Mouse (Mus musculus): ENCODE data around the gene Pnmt. TPM values are rescaled to one million over a fixed set of nuclear protein-coding genes. Genes with fewer than 3 reads are reported as not detected.
"Not testable (repeated sequence)": the region's sequence is repeated elsewhere in the genome, so short reads cannot be mapped to it uniquely, and the experiment has no call there.

The Pnmt gene
- total and polyA plus RNA-seq, 3 experiments, result not detected

GRCm38 (mm10) chr11:98373244-98373643 is 13.0 kb upstream of the Pnmt start:
- H3K4me3 ChIP-seq (ENCODE audit: low read depth, low read length), result no peak overlapping the region
- TF ChIP-seq GATA1 (IDR thresholded peaks at IDR 0.05; ENCODE audit: borderline replicate concordance, low read length) (no peak), TAL1 (conservative IDR thresholded peaks at IDR 0.05; ENCODE audit: low read depth, low read length) (no peak), CTCF (IDR thresholded peaks at IDR 0.05; ENCODE audit: low read depth, low read length) (no peak), POLR2AphosphoS5 (IDR thresholded peaks at IDR 0.05; ENCODE audit: insufficient replicate concordance, low read depth, low read length) (no peak), GATA2 (IDR thresholded peaks at IDR 0.05; ENCODE audit: borderline replicate concordance, low read depth, low read length) (no peak)
- no peak for DNase-seq (ENCODE audit: low spot score)
- ATAC-seq (ENCODE audit: extremely low read depth, insufficient number of reproducible peaks, low FRiP score, poor library complexity, severe bottlenecking), result no peak
- peaks cover 8% of the 10 kb centered on the region; the same call in 1 of the 2 replicates for H3K4me1 ChIP-seq (ENCODE audit: insufficient read depth, low read depth, low read length)
- H3K36me3 ChIP-seq (replicated peaks), result peaks cover 92% of the 10 kb centered on the region
- H3K27me3 ChIP-seq (ENCODE audit: insufficient read depth, low read length), result no peaks in the 10 kb centered on the region
- no peaks in the 10 kb centered on the region for H3K9me3 ChIP-seq (replicated peaks)

- H3K4me1 ChIP-seq (ENCODE audit: insufficient read depth, low read depth, low read length), result peaks cover 8% of the 10 kb centered on the region; the same call in 1 of the 2 replicates
- no peaks in the 10 kb centered on the region for H3K27me3 ChIP-seq (ENCODE audit: insufficient read depth, low read length)
- no peak for DNase-seq (ENCODE audit: low spot score)
- no peak for TF ChIP-seq POLR2AphosphoS5 (IDR thresholded peaks at IDR 0.05; ENCODE audit: insufficient replicate concordance, low read depth, low read length)
- no peaks in the 10 kb centered on the region for H3K9me3 ChIP-seq (replicated peaks)
- peaks cover 95% of the 10 kb centered on the region for H3K36me3 ChIP-seq (replicated peaks)
- H3K4me3 ChIP-seq (ENCODE audit: low read depth, low read length), result no peak overlapping the region
- no peak for ATAC-seq (ENCODE audit: extremely low read depth, insufficient number of reproducible peaks, low FRiP score, poor library complexity, severe bottlenecking)
Measured at GRCm38 (mm10) chr11:98374266-98374665, 12.0 kb upstream of the Pnmt start.

GRCm38 (mm10) chr11:98376756-98377155 is 9.5 kb upstream of the Pnmt start:
- ATAC-seq (ENCODE audit: extremely low read depth, insufficient number of reproducible peaks, low FRiP score, poor library complexity, severe bottlenecking), result no peak
- H3K36me3 ChIP-seq (replicated peaks), result peaks cover 95% of the 10 kb centered on the region

GRCm38 (mm10) chr11:98377787-98378186 is 8.5 kb upstream of the Pnmt start:
- ATAC-seq (ENCODE audit: extremely low read depth, insufficient number of reproducible peaks, low FRiP score, poor library complexity, severe bottlenecking) (no peak), DNase-seq (ENCODE audit: low spot score) (no peak)
- Histone ChIP-seq H3K4me3 (ENCODE audit: low read depth, low read length) (no peak overlapping the region), H3K36me3 (replicated peaks) (peaks cover 87% of the 10 kb centered on the region), H3K4me1 (ENCODE audit: insufficient read depth, low read depth, low read length) (no peaks in the 10 kb centered on the region), H3K9me3 (replicated peaks) (no peaks in the 10 kb centered on the region), H3K27me3 (ENCODE audit: insufficient read depth, low read length) (no peaks in the 10 kb centered on the region)
- no peak for TF ChIP-seq GATA2 (IDR thresholded peaks at IDR 0.05; ENCODE audit: borderline replicate concordance, low read depth, low read length)
- no peak for TF ChIP-seq POLR2AphosphoS5 (IDR thresholded peaks at IDR 0.05; ENCODE audit: insufficient replicate concordance, low read depth, low read length)
- TF ChIP-seq GATA1 (IDR thresholded peaks at IDR 0.05; ENCODE audit: borderline replicate concordance, low read length), result no peak
- no peak for TF ChIP-seq CTCF (IDR thresholded peaks at IDR 0.05; ENCODE audit: low read depth, low read length)
- TF ChIP-seq TAL1 (conservative IDR thresholded peaks at IDR 0.05; ENCODE audit: low read depth, low read length), result no peak

More at GRCm38 (mm10) chr11:98376756-98377155, 9.5 kb upstream of the Pnmt start:
- no peak for DNase-seq (ENCODE audit: low spot score)
- Histone ChIP-seq H3K27me3 (ENCODE audit: insufficient read depth, low read length) (no peaks in the 10 kb centered on the region), H3K9me3 (replicated peaks) (no peaks in the 10 kb centered on the region), H3K4me1 (ENCODE audit: insufficient read depth, low read depth, low read length) (peaks cover 4% of the 10 kb centered on the region; the same call in 1 of the 2 replicates), H3K4me3 (ENCODE audit: low read depth, low read length) (no peak overlapping the region)
- no peak for TF ChIP-seq TAL1 (conservative IDR thresholded peaks at IDR 0.05; ENCODE audit: low read depth, low read length)
- TF ChIP-seq CTCF (IDR thresholded peaks at IDR 0.05; ENCODE audit: low read depth, low read length), result no peak
- no peak for TF ChIP-seq GATA2 (IDR thresholded peaks at IDR 0.05; ENCODE audit: borderline replicate concordance, low read depth, low read length)

- peaks cover 13% of the 10 kb centered on the region for H3K27me3 ChIP-seq (ENCODE audit: insufficient read depth, low read length)
- ATAC-seq (ENCODE audit: extremely low read depth, insufficient number of reproducible peaks, low FRiP score, poor library complexity, severe bottlenecking) (no peak), DNase-seq (ENCODE audit: low spot score) (no peak)
- H3K4me3 ChIP-seq (ENCODE audit: low read depth, low read length), result no peak overlapping the region
- TF ChIP-seq TAL1 (conservative IDR thresholded peaks at IDR 0.05; ENCODE audit: low read depth, low read length) (no peak), CTCF (IDR thresholded peaks at IDR 0.05; ENCODE audit: low read depth, low read length) (no peak), GATA2 (IDR thresholded peaks at IDR 0.05; ENCODE audit: borderline replicate concordance, low read depth, low read length) (no peak), POLR2AphosphoS5 (IDR thresholded peaks at IDR 0.05; ENCODE audit: insufficient replicate concordance, low read depth, low read length) (no peak), GATA1 (IDR thresholded peaks at IDR 0.05; ENCODE audit: borderline replicate concordance, low read length) (no peak)
- H3K36me3 ChIP-seq (replicated peaks), result peaks cover 73% of the 10 kb centered on the region
- no peaks in the 10 kb centered on the region for H3K4me1 ChIP-seq (ENCODE audit: insufficient read depth, low read depth, low read length)
- H3K9me3 ChIP-seq (replicated peaks), result no peaks in the 10 kb centered on the region
Measured at GRCm38 (mm10) chr11:98379379-98379778, 6.9 kb upstream of the Pnmt start.

DNA sequence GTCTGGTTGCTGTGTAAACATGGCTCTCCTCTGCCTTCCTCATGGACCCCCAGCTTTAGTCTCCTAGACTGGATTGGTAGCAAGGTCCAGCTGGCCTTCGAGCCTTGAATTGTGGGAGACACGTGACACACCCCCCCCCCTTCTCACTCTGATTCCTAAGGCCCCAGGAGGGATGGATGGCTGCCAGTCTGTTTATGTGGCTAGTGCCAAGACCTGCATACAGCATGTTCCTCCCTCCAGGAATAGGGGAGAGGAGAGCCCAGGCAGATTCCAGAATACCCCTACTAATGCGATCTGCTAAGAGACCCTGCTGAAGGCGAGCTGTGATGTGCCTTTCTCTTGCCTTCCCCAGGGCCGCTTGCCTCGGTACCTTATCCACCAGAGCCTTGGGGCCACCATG is 6.1 kb upstream of the Pnmt start:
- no peaks in the 10 kb centered on the region for H3K9me3 ChIP-seq (replicated peaks)
- no peak for TF ChIP-seq TAL1 (conservative IDR thresholded peaks at IDR 0.05; ENCODE audit: low read depth, low read length)
- no peak for TF ChIP-seq CTCF (IDR thresholded peaks at IDR 0.05; ENCODE audit: low read depth, low read length)
- TF ChIP-seq GATA1 (IDR thresholded peaks at IDR 0.05; ENCODE audit: borderline replicate concordance, low read length), result no peak
- no peak for TF ChIP-seq POLR2AphosphoS5 (IDR thresholded peaks at IDR 0.05; ENCODE audit: insufficient replicate concordance, low read depth, low read length)
- TF ChIP-seq GATA2 (IDR thresholded peaks at IDR 0.05; ENCODE audit: borderline replicate concordance, low read depth, low read length), result no peak
- DNase-seq (ENCODE audit: low spot score), result no peak
- peaks cover 66% of the 10 kb centered on the region for H3K36me3 ChIP-seq (replicated peaks)
- H3K4me1 ChIP-seq (ENCODE audit: insufficient read depth, low read depth, low read length), result no peaks in the 10 kb centered on the region
- no peak overlapping the region for H3K4me3 ChIP-seq (ENCODE audit: low read depth, low read length)
- peaks cover 21% of the 10 kb centered on the region for H3K27me3 ChIP-seq (ENCODE audit: insufficient read depth, low read length)
- no peak for ATAC-seq (ENCODE audit: extremely low read depth, insufficient number of reproducible peaks, low FRiP score, poor library complexity, severe bottlenecking)

- Histone ChIP-seq H3K36me3 (replicated peaks) (peaks cover 51% of the 10 kb centered on the region), H3K4me1 (ENCODE audit: insufficient read depth, low read depth, low read length) (peaks cover 4% of the 10 kb centered on the region; the same call in 1 of the 2 replicates), H3K9me3 (replicated peaks) (no peaks in the 10 kb centered on the region), H3K27me3 (ENCODE audit: insufficient read depth, low read length) (peaks cover 36% of the 10 kb centered on the region), H3K4me3 (ENCODE audit: low read depth, low read length) (no peak overlapping the region)
- no peak for TF ChIP-seq CTCF (IDR thresholded peaks at IDR 0.05; ENCODE audit: low read depth, low read length)
- TF ChIP-seq POLR2AphosphoS5 (IDR thresholded peaks at IDR 0.05; ENCODE audit: insufficient replicate concordance, low read depth, low read length), result no peak
- no peak for TF ChIP-seq TAL1 (conservative IDR thresholded peaks at IDR 0.05; ENCODE audit: low read depth, low read length)
- DNase-seq (ENCODE audit: low spot score) (no peak), ATAC-seq (ENCODE audit: extremely low read depth, insufficient number of reproducible peaks, low FRiP score, poor library complexity, severe bottlenecking) (no peak)
Measured at GRCm38 (mm10) chr11:98381651-98382050, 4.6 kb upstream of the Pnmt start.

GRCm38 (mm10) chr11:98382405-98382804 is 3.8 kb upstream of the Pnmt start:
- not testable (repeated sequence) for H3K4me3 ChIP-seq (ENCODE audit: low read depth, low read length); DNase-seq (ENCODE audit: low spot score); H3K4me1 ChIP-seq (ENCODE audit: insufficient read depth, low read depth, low read length); ATAC-seq (ENCODE audit: extremely low read depth, insufficient number of reproducible peaks, low FRiP score, poor library complexity, severe bottlenecking); H3K9me3 ChIP-seq (replicated peaks)
- Histone ChIP-seq H3K27me3 (ENCODE audit: insufficient read depth, low read length) (peaks cover 42% of the 10 kb centered on the region), H3K36me3 (replicated peaks) (peaks cover 43% of the 10 kb centered on the region)

Measured in G1E (cell line).